Mouse (Mus musculus): ENCODE measurements at regions not wholly inside any gene's neighbourhood (a gene's known extent, or its start where the extent isn't known, plus 50 kb on each side); places are given as distances from the start of the nearest gene placed in this dataset.

GRCm38 (mm10) chr17:45949141-45949540 lies 83.0 kb downstream of the Vegfa start:
- WGBS, result 93% methylated on average over 6 of the region's 6 CpGs
- H3K27ac ChIP-seq (replicated peaks; ENCODE audit: low read depth, low read length), result no peak overlapping the region
- no peaks in the 10 kb centered on the region for H3K9me3 ChIP-seq (ENCODE audit: control insufficient read depth, low read length)
- DNase-seq (no peak), ATAC-seq (ENCODE audit: low FRiP score, low TSS enrichment) (no peak)
- H3K9ac ChIP-seq (replicated peaks; ENCODE audit: low read length), result no peak overlapping the region
- no peak overlapping the region for H3K4me3 ChIP-seq (replicated peaks; ENCODE audit: low read depth, low read length)
- no peaks in the 10 kb centered on the region for H3K36me3 ChIP-seq (ENCODE audit: control insufficient read depth, insufficient read depth, low read length)
- no peaks in the 10 kb centered on the region for H3K4me1 ChIP-seq (ENCODE audit: control insufficient read depth, insufficient read depth, low read length)
- H3K27me3 ChIP-seq (ENCODE audit: control insufficient read depth, insufficient read depth, low read length), result no peaks in the 10 kb centered on the region
- H3K4me2 ChIP-seq (ENCODE audit: low read length), result no peak overlapping the region

GRCm38 (mm10) chr17:45948314-45948935 lies 83.7 kb downstream of the Vegfa start:
- H3K9ac ChIP-seq (replicated peaks; ENCODE audit: low read length), result no peak overlapping the region
- ATAC-seq (ENCODE audit: low FRiP score, low TSS enrichment) (no peak), DNase-seq (no peak)
- no peaks in the 10 kb centered on the region for H3K9me3 ChIP-seq (ENCODE audit: control insufficient read depth, low read length)
- no peak overlapping the region for H3K4me2 ChIP-seq (ENCODE audit: low read length)
- no peaks in the 10 kb centered on the region for H3K36me3 ChIP-seq (ENCODE audit: control insufficient read depth, insufficient read depth, low read length)
- no peak overlapping the region for H3K4me3 ChIP-seq (replicated peaks; ENCODE audit: low read depth, low read length)
- 81% methylated on average over 5 of the region's 5 CpGs for WGBS
- H3K27ac ChIP-seq (replicated peaks; ENCODE audit: low read depth, low read length), result no peak overlapping the region
- no peaks in the 10 kb centered on the region for H3K4me1 ChIP-seq (ENCODE audit: control insufficient read depth, insufficient read depth, low read length)
- H3K27me3 ChIP-seq (ENCODE audit: control insufficient read depth, insufficient read depth, low read length), result no peaks in the 10 kb centered on the region

- Histone ChIP-seq H3K9me3 (ENCODE audit: control insufficient read depth, low read length) (no peaks in the 10 kb centered on the region), H3K27me3 (ENCODE audit: control insufficient read depth, insufficient read depth, low read length) (no peaks in the 10 kb centered on the region), H3K9ac (replicated peaks; ENCODE audit: low read length) (no peak overlapping the region), H3K36me3 (ENCODE audit: control insufficient read depth, insufficient read depth, low read length) (no peaks in the 10 kb centered on the region), H3K4me1 (ENCODE audit: control insufficient read depth, insufficient read depth, low read length) (no peaks in the 10 kb centered on the region), H3K27ac (replicated peaks; ENCODE audit: low read depth, low read length) (no peak overlapping the region), H3K4me3 (replicated peaks; ENCODE audit: low read depth, low read length) (no peak overlapping the region), H3K4me2 (ENCODE audit: low read length) (no peak overlapping the region)
- WGBS, result 95% methylated on average over 3 of the region's 3 CpGs
- DNase-seq (no peak), ATAC-seq (ENCODE audit: low FRiP score, low TSS enrichment) (no peak)
Observed at GRCm38 (mm10) chr17:45945005-45945404, 87.2 kb downstream of the Vegfa start.

- Histone ChIP-seq H3K27ac (replicated peaks; ENCODE audit: low read depth, low read length) (no peak overlapping the region), H3K27me3 (ENCODE audit: control insufficient read depth, insufficient read depth, low read length) (no peaks in the 10 kb centered on the region), H3K9ac (replicated peaks; ENCODE audit: low read length) (no peak overlapping the region), H3K4me1 (ENCODE audit: control insufficient read depth, insufficient read depth, low read length) (no peaks in the 10 kb centered on the region), H3K9me3 (ENCODE audit: control insufficient read depth, low read length) (no peaks in the 10 kb centered on the region), H3K4me2 (ENCODE audit: low read length) (no peak overlapping the region), H3K36me3 (ENCODE audit: control insufficient read depth, insufficient read depth, low read length) (no peaks in the 10 kb centered on the region), H3K4me3 (replicated peaks; ENCODE audit: low read depth, low read length) (no peak overlapping the region)
- 80% methylated on average over 6 of the region's 6 CpGs for WGBS
- no peak for ATAC-seq (ENCODE audit: low FRiP score, low TSS enrichment)
- DNase-seq, result no peak
Observed at GRCm38 (mm10) chr17:45943244-45943643, 88.9 kb downstream of the Vegfa start.

- Histone ChIP-seq H3K27me3 (ENCODE audit: control insufficient read depth, insufficient read depth, low read length) (no peaks in the 10 kb centered on the region), H3K36me3 (ENCODE audit: control insufficient read depth, insufficient read depth, low read length) (no peaks in the 10 kb centered on the region), H3K27ac (replicated peaks; ENCODE audit: low read depth, low read length) (no peak overlapping the region), H3K4me3 (replicated peaks; ENCODE audit: low read depth, low read length) (no peak overlapping the region), H3K4me1 (ENCODE audit: control insufficient read depth, insufficient read depth, low read length) (no peaks in the 10 kb centered on the region), H3K9me3 (ENCODE audit: control insufficient read depth, low read length) (no peaks in the 10 kb centered on the region), H3K4me2 (ENCODE audit: low read length) (no peak overlapping the region), H3K9ac (replicated peaks; ENCODE audit: low read length) (no peak overlapping the region)
- WGBS, result 31% methylated on average over 4 of the region's 4 CpGs
- DNase-seq (no peak), ATAC-seq (ENCODE audit: low FRiP score, low TSS enrichment) (no peak)
Observed at GRCm38 (mm10) chr17:45941890-45942375, 90.2 kb downstream of the Vegfa start.

- no peak for DNase-seq
- Histone ChIP-seq H3K4me3 (replicated peaks; ENCODE audit: low read depth, low read length) (no peak overlapping the region), H3K36me3 (ENCODE audit: control insufficient read depth, insufficient read depth, low read length) (no peaks in the 10 kb centered on the region), H3K27ac (replicated peaks; ENCODE audit: low read depth, low read length) (no peak overlapping the region), H3K4me1 (ENCODE audit: control insufficient read depth, insufficient read depth, low read length) (no peaks in the 10 kb centered on the region), H3K4me2 (ENCODE audit: low read length) (no peak overlapping the region), H3K9ac (replicated peaks; ENCODE audit: low read length) (no peak overlapping the region), H3K27me3 (ENCODE audit: control insufficient read depth, insufficient read depth, low read length) (no peaks in the 10 kb centered on the region), H3K9me3 (ENCODE audit: control insufficient read depth, low read length) (no peaks in the 10 kb centered on the region)
- 90% methylated on average over 16 of the region's 16 CpGs for WGBS
- ATAC-seq (ENCODE audit: low FRiP score, low TSS enrichment), result no peak
Observed at GRCm38 (mm10) chr17:45940121-45940813, 91.9 kb downstream of the Vegfa start.

GRCm38 (mm10) chr17:45938284-45938683 lies 93.9 kb downstream of the Vegfa start:
- Histone ChIP-seq H3K9me3 (ENCODE audit: control insufficient read depth, low read length) (no peaks in the 10 kb centered on the region), H3K4me3 (replicated peaks; ENCODE audit: low read depth, low read length) (no peak overlapping the region), H3K27ac (replicated peaks; ENCODE audit: low read depth, low read length) (no peak overlapping the region), H3K4me1 (ENCODE audit: control insufficient read depth, insufficient read depth, low read length) (peaks cover 7% of the 10 kb centered on the region), H3K9ac (replicated peaks; ENCODE audit: low read length) (no peak overlapping the region), H3K36me3 (ENCODE audit: control insufficient read depth, insufficient read depth, low read length) (no peaks in the 10 kb centered on the region), H3K4me2 (ENCODE audit: low read length) (no peak overlapping the region), H3K27me3 (ENCODE audit: control insufficient read depth, insufficient read depth, low read length) (no peaks in the 10 kb centered on the region)
- ATAC-seq (ENCODE audit: low FRiP score, low TSS enrichment) (no peak), DNase-seq (no peak)
- 16% methylated on average over 1 of the region's 1 CpGs for WGBS

- 20% methylated on average over 12 of the region's 12 CpGs for WGBS
- no peak overlapping the region for H3K27ac ChIP-seq (replicated peaks; ENCODE audit: low read depth, low read length)
- no peak overlapping the region for H3K4me2 ChIP-seq (ENCODE audit: low read length)
- H3K4me3 ChIP-seq (replicated peaks; ENCODE audit: low read depth, low read length), result no peak overlapping the region
- H3K27me3 ChIP-seq (ENCODE audit: control insufficient read depth, insufficient read depth, low read length), result no peaks in the 10 kb centered on the region
- peaks cover 7% of the 10 kb centered on the region for H3K4me1 ChIP-seq (ENCODE audit: control insufficient read depth, insufficient read depth, low read length)
- DNase-seq (no peak), ATAC-seq (ENCODE audit: low FRiP score, low TSS enrichment) (no peak)
- no peaks in the 10 kb centered on the region for H3K36me3 ChIP-seq (ENCODE audit: control insufficient read depth, insufficient read depth, low read length)
- H3K9me3 ChIP-seq (ENCODE audit: control insufficient read depth, low read length), result no peaks in the 10 kb centered on the region
- H3K9ac ChIP-seq (replicated peaks; ENCODE audit: low read length), result no peak overlapping the region
Observed at GRCm38 (mm10) chr17:45936577-45936976, 95.6 kb downstream of the Vegfa start.

GRCm38 (mm10) chr17:45935291-45935690 lies 96.9 kb downstream of the Vegfa start:
- 79% methylated on average over 4 of the region's 4 CpGs for WGBS
- no peak for ATAC-seq (ENCODE audit: low FRiP score, low TSS enrichment)
- DNase-seq, result no peak
- Histone ChIP-seq H3K4me3 (replicated peaks; ENCODE audit: low read depth, low read length) (no peak overlapping the region), H3K27me3 (ENCODE audit: control insufficient read depth, insufficient read depth, low read length) (no peaks in the 10 kb centered on the region), H3K4me2 (ENCODE audit: low read length) (no peak overlapping the region), H3K9ac (replicated peaks; ENCODE audit: low read length) (no peak overlapping the region), H3K27ac (replicated peaks; ENCODE audit: low read depth, low read length) (no peak overlapping the region), H3K4me1 (ENCODE audit: control insufficient read depth, insufficient read depth, low read length) (peaks cover 7% of the 10 kb centered on the region), H3K9me3 (ENCODE audit: control insufficient read depth, low read length) (no peaks in the 10 kb centered on the region), H3K36me3 (ENCODE audit: control insufficient read depth, insufficient read depth, low read length) (no peaks in the 10 kb centered on the region)

Measured in midbrain, embryonic 14.5 days (tissue).